Comparison of ENCODE assay signal across 22 mouse cellular contexts in the genomic region with DNA sequence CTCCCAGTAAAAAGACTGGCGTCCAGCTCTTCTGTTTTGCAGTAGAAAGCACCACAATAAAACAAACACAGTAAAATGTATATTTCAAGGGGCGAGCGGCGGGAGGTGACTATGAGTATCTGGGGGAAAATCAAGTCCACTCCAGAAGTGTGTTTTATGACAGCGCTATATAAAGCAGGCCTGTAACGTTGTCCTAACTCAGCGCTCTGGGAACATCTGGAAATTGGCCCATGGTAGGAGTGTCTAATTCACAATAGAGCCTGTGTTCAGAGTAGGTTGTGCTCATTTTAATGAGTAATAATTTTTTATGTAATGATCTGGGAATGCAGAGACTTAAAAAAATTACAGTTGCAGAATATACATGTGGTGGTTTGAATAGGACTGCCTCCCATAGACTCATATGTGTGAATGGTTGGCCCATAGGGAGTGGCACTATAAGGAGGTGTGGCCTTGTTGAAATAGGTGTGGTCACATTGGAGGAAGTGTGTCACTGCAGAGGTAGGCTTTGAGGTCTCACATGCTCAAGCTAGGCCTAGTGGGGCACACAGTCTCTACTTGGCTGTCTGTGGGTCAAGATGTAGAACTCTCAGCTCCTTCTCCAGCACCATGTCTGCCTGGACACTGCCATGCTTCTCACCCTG.
"Had no signal": no experiment of that assay in that cellular context is flagged by ENCODE, and none has a peak within 500 bp of the region (broad histone marks: within the 10 kb centered on the region; RNA-seq: fewer than 3 reads in every experiment).

No protein-coding gene starts in this region.

- H3K36me3 ChIP-seq: kidney, embryonic 15.5 days; liver, embryonic 13.5 days; midbrain, embryonic 12.5 days; midbrain, embryonic 15.5 days; neural tube, embryonic 12.5 days; neural tube, embryonic 15.5 days had no signal

- H3K9ac ChIP-seq: kidney, embryonic 15.5 days; liver, embryonic 13.5 days; lung, embryonic 14.5 days; midbrain, embryonic 12.5 days; midbrain, embryonic 15.5 days; neural tube, embryonic 12.5 days; neural tube, embryonic 15.5 days had no signal

- H3K27ac ChIP-seq: kidney, embryonic 15.5 days; liver, embryonic 13.5 days; macrophage; midbrain, embryonic 12.5 days; midbrain, embryonic 15.5 days; neural tube, embryonic 12.5 days; neural tube, embryonic 15.5 days; stomach, postnatal 0 days had no signal

- H3K4me1 ChIP-seq: kidney, embryonic 15.5 days; liver, embryonic 13.5 days; midbrain, embryonic 12.5 days; midbrain, embryonic 15.5 days; neural tube, embryonic 12.5 days; neural tube, embryonic 15.5 days had no signal

- H3K9me3 ChIP-seq: kidney, embryonic 15.5 days; liver, embryonic 13.5 days; midbrain, embryonic 12.5 days; midbrain, embryonic 15.5 days; neural tube, embryonic 12.5 days; neural tube, embryonic 15.5 days had no signal

- DNase-seq: kidney, adult 8-10 months; kidney, postnatal 10 days; kidney, postnatal 36 days; layer of hippocampus, postnatal 36 days; liver; liver, embryonic 13.5 days; lung, embryonic 14.5 days; right cerebral cortex, adult 18-20 months; right cerebral cortex, postnatal 14 days; right cerebral cortex, postnatal 4 days; thymus, adult 2 months; thymus, postnatal 14 days; thymus, postnatal 4 days had no signal

- H3K4me3 ChIP-seq: kidney, embryonic 15.5 days; liver, embryonic 13.5 days; midbrain, embryonic 12.5 days; midbrain, embryonic 15.5 days; neural tube, embryonic 12.5 days; neural tube, embryonic 15.5 days had no signal

- ATAC-seq: intestine, postnatal 0 days; lung, postnatal 0 days; midbrain, embryonic 15.5 days had no signal

- H3K4me2 ChIP-seq: kidney, embryonic 15.5 days; liver, embryonic 13.5 days; lung, embryonic 14.5 days; midbrain, embryonic 12.5 days; midbrain, embryonic 15.5 days; neural tube, embryonic 12.5 days; neural tube, embryonic 15.5 days had no signal

- H3K27me3 ChIP-seq: liver, embryonic 13.5 days; midbrain, embryonic 12.5 days; midbrain, embryonic 15.5 days; neural tube, embryonic 12.5 days; neural tube, embryonic 15.5 days had no signal
